Mouse (Mus musculus): ENCODE results near the gene Ice2.

Gene Ice2

GRCm38 (mm10) chr9:69397760-69398452 is at the start of gene Ice2:
Gene Ice2, plus strand, starts transcription at chr9:69397906.
- peak; percentile 70 for DNase-seq

DNA sequence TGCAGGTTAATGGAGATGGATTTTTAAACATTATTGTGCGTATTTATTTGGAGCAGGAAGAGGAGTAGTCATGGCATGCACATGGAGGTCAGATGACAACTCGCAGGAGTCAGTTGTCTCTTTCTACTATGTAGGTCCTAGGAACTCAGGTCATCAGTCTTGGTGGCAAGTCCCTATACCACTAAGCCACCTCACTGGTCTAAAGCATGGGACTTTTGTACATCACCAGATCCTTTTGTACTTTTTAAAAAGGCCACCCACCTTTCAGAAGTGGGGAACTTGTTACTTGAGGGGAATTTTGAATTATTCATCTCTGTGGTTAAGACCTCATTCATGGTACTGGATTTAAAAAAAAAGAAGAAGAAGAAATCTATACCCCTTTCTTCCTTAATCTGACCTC is 48.2 kb upstream of the Ice2 start:
- DNase-seq: no peak

GRCm38 (mm10) chr9:69354228-69354627 is 43.5 kb upstream of the Ice2 start:
- DNase-seq: no peak

- peak; percentile 45 for DNase-seq
Observed at GRCm38 (mm10) chr9:69357834-69358233, 39.9 kb upstream of the Ice2 start.

GRCm38 (mm10) chr9:69358797-69359196 is 38.9 kb upstream of the Ice2 start:
- no peak for DNase-seq

- no peak for DNase-seq
Observed at GRCm38 (mm10) chr9:69361951-69362445, 35.7 kb upstream of the Ice2 start.

- no peak for DNase-seq
Observed at GRCm38 (mm10) chr9:69362766-69363165, 34.9 kb upstream of the Ice2 start.

DNA sequence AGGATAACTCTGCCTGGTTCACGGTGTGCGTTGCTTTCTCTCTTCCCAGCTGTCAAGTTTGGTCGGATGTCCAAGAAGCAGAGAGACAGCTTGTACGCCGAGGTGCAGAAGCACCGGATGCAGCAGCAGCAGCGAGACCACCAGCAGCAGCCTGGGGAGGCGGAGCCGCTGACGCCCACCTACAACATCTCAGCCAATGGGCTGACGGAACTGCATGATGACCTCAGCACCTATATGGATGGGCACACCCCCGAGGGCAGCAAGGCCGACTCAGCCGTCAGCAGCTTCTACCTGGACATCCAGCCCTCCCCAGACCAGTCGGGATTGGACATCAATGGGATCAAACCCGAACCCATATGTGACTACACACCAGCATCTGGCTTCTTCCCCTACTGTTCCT is 33.6 kb upstream of the Ice2 start:
- DNase-seq: no peak

DNA sequence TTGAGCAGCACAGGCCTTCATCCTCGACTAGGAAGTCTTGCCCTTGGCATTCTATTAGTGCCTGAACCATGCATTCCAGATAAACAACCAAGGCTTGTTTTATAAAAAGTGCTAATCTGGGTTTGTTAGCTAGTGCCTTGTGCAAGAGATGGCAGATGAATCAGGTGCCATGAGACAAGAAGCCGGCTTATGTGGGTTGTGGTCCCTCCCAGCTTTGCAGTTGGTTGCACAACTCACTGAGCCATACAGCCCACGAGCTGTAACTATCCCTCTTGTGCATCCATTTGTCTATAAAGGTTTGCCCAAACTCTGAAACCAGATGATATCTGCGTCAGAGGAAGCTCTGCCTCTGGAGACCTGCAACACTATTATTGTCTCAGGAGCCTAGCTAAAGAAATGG is 30.7 kb upstream of the Ice2 start:
- no peak for DNase-seq

- peak; percentile 75 for DNase-seq
Observed at GRCm38 (mm10) chr9:69368071-69368470, 29.6 kb upstream of the Ice2 start.

DNA sequence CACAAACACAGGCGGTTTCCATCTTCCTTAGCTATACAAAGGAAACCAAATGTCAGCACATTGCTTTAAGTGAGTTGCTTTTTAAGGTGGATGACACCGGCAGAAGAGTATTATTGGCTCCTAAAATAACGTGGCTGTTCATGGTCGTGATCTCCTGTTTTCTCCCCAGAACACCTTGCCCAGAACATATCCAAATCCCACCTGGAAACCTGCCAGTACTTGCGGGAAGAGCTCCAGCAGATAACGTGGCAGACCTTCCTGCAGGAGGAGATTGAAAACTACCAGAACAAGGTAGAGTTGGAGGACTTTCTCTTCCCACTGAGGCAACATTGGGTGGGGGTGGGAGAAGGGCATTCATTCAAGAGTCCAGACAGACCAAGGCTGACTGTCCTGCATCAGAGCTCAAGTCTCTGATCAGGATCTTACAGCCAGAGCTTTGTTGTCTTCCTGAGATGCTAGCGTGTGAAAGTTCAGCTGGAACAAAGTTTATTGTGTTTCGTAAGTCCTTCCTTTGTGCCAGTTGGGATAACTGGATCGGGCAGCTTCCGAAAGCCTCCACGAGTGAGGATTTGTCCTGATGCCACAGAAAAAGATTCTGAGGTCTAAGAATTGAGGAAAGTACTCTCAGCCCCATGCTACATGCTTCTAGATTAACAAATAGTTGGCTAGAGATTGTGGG is 26.5 kb upstream of the Ice2 start:
- DNase-seq: peak; percentile 38

DNA sequence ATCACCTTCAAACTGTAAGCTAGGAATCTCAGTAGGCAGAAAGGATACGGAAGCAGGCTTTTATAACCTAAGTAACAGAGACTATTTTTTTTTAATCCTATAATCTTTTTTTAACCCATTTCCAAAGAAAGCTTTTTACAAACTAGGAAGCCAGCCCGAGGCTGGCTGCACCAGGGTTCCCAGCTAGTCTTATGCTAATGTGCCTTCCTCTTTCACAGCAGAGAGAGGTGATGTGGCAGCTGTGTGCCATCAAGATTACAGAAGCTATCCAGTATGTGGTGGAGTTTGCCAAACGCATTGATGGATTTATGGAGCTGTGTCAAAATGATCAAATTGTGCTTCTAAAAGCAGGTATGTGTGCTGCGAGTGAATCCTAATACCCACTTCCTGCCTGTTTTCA is 24.8 kb upstream of the Ice2 start:
- DNase-seq: no peak

GRCm38 (mm10) chr9:69376982-69377653 is 20.6 kb upstream of the Ice2 start:
- DNase-seq: no peak

GRCm38 (mm10) chr9:69377654-69378045 is 20.1 kb upstream of the Ice2 start:
- DNase-seq: no peak

GRCm38 (mm10) chr9:69380546-69380945 is 17.2 kb upstream of the Ice2 start:
- no peak for DNase-seq

- DNase-seq: no peak
Observed at GRCm38 (mm10) chr9:69381741-69382140, 16.0 kb upstream of the Ice2 start.

- no peak for DNase-seq
Observed at GRCm38 (mm10) chr9:69384475-69384874, 13.2 kb upstream of the Ice2 start.

GRCm38 (mm10) chr9:69384905-69385304 is 12.8 kb upstream of the Ice2 start:
- DNase-seq: no peak

DNA sequence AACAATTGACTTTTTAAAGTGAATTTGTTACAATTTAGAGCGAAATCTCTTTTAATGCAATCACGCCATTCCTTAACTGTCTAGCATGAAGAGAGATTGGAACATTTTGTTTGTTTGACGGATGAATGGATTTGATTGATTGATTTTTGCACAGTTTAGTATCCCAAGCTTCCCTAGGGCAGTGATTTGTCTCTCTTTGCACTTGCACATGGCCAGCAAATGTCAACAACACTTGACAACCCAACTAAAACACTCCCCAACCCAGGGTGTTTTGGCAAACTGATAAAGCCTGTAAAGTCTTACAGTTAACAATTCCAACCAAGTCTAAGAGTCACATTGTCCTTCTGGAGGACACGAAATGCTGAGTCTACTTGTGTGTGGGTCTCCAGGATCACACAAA is 10.4 kb upstream of the Ice2 start:
- DNase-seq: no peak

- no peak for DNase-seq
Observed at GRCm38 (mm10) chr9:69390631-69391030, 7.1 kb upstream of the Ice2 start.

- no peak for DNase-seq
Observed at GRCm38 (mm10) chr9:69394234-69394633, 3.5 kb upstream of the Ice2 start.

- DNase-seq: no peak
Observed at GRCm38 (mm10) chr9:69397432-69397759, 310 bp upstream of the Ice2 start.

GRCm38 (mm10) chr9:69398453-69398850 is 746 bp downstream of the Ice2 start:
- DNase-seq: no peak

GRCm38 (mm10) chr9:69404671-69405070 is 7.0 kb downstream of the Ice2 start:
- DNase-seq: no peak

All from cerebellum, adult 11 months (tissue).